Mouse (Mus musculus): ENCODE measurements around the gene Ankrd9.

Ankrd9 gene

DNA sequence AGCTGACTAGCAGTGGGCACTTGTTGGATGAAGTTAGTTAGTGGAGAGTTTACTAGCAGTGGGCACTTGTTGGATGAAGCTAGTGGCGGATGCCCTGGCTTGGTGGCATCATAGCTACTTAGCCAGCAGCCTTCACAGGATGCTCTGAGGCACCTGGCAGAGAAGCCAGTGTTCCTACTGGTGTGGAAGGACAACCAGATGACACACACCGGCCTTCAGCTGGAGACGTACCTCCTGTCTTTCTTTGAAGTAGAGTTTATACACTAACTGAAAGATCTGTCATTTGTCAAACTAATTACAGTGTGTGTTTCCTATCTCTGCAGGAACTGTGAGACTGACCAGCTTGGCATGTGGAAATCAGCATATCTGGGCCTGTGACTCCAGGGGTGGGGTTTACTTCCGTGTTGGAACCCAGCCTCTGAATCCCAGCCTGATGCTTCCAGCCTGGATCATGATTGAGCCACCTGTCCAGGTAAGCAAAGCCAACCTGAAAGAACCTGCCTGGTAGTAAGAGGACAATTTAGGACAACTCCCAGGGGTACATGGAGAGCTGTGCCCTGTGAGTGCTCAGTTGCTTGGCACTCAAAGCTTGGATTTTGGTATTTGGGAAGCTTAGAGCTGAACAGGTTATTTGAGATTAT lies 24.4 kb downstream of the Ankrd9 start:
- DNase-seq (ENCODE audit: low spot score): no peak

DNA sequence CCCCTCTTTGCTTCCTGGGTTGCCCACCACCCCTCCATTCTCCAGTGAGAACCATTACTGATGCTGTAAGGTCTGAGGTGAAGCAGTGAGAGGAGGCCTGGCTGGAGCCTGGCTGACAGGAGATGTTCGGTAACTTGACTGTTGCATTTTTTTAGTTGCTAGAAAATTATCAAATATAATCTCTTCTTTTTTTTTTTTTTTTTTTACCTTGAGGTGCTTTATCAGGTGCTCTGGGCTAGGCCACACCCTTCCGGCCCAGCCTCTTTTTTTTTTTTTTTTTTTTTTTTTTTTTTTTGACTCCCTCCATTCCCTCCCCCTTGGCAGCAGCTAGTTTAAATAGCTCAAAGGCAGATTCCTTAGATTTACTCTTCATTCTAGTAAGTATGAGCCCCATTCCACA lies 24.9 kb downstream of the Ankrd9 start:
- no peak for DNase-seq (ENCODE audit: low spot score)

DNA sequence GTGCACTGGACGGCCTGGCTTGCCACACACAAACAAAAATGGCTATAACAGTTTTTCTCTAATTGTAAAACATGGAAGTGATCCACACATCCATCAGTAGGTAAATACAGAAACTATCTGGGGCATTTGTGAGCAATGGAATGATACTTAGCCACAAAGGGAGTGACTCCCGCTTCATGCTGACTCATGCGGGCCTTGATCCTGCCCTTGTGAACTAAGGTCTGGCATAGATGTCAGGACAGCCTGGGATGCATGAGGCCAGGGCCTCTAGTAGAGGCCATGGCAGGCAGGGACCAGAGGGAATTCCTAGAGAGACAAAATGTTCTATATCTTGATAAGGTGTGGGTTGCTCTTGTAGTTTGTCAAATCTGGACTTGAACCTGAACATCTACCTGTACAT lies 25.4 kb downstream of the Ankrd9 start:
- DNase-seq (ENCODE audit: low spot score): no peak

DNA sequence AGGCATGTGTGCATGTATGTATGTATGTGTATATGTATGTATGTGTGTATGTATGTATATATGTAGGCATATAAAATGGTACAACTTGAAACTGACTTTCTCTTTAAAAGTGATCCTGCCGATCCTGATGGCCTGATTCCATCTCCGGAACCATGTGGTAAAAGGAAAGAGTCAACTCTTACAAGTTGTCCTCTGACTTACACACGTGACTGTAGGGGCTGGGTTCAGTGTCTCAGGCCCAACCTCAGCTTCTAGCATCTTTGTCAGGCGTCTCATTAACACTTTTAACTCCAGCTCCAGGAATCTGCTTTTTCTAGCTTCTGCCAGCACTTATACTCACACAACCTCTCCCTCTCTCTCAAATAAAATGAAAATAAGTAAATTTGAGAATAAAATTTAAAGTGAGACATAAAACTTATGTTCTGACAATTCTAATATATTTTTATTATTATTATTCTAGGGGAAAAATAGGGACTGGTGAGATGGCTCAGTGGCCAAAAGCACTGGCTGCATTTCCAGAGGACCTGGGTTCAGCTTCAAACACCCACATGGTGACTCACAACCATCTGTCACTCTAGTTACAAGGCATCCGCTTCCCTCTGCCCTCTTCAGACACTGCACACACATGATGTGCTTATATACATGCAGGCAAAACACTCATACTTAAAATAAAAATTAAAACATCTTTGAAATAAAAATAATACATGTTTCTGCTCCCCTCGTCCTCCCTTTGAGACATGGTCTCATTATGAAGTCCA lies 26.0 kb downstream of the Ankrd9 start:
- no peak for DNase-seq (ENCODE audit: low spot score)

DNA sequence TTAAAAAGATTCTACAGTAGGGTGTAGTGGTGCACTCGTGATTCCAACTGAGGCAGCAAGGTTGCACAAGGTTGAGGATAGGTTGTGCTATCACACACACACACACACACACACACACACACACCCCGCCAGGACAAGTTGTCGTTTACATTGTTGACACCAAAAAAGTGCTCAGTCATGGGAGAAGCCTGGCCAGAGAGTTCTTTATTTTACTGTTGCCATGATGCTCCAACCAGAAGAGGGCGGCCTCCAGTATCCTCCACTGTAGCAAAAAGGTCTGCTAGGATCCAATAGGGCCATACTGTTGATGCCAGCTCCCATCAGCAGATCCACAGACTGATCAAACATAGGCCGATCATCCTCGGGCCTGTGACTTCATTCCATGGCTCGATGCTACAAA lies 27.6 kb downstream of the Ankrd9 start:
- DNase-seq (ENCODE audit: low spot score): no peak

DNA sequence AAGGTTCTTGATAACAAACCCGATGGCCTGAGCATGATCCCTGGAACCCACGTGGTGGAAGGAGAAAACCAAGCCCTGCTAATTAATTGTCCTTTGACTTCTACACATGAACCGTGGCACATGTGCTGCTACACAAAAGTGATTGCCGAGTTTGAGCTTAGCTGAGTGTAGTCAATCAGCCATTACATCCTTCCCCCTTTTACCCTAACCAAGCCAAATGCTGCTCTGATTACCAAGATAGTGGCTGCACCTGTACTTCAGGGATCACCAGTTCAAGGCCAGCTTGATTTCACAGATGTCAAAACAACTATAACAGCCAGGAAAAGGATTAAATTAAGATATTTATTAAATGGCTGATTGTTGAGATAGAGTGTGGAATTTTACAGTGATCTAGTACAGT lies 28.7 kb downstream of the Ankrd9 start:
- DNase-seq (ENCODE audit: low spot score): no peak

DNA sequence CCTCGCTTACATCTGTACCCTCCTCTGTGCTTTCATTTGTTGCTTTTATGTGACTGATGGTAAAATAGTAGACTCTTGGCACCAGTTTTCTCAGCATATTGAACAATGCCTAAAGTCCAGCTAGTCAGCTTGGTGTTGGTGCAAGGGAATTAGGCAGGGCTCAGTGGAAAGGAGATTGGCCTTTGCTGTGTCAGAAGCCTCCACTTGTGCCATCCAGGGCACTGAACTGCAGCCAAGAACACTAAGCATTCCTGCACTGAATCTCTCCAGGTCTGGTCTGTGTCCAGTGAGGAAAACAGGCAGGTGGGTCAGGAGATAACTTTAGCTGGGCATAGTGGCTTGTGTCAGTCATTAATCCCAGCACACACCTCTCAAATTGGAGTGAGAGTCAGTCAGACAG lies 29.4 kb downstream of the Ankrd9 start:
- no peak for DNase-seq (ENCODE audit: low spot score)

DNA sequence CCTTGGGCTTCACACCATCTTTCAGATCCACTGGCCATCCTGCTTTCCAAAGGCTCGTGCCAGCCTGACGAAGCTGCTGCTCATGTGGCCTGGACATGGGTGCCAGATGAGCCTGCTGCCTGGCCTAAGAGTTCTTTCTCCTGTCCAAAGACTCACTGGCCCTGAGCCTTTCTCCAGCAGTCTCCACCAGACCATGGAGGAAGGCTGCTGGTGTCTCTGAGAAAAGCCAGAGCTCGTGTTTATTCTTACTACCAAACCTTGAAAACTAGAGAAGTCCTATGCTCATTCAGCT lies 30.0 kb downstream of the Ankrd9 start:
- DNase-seq (ENCODE audit: low spot score): no peak

DNA sequence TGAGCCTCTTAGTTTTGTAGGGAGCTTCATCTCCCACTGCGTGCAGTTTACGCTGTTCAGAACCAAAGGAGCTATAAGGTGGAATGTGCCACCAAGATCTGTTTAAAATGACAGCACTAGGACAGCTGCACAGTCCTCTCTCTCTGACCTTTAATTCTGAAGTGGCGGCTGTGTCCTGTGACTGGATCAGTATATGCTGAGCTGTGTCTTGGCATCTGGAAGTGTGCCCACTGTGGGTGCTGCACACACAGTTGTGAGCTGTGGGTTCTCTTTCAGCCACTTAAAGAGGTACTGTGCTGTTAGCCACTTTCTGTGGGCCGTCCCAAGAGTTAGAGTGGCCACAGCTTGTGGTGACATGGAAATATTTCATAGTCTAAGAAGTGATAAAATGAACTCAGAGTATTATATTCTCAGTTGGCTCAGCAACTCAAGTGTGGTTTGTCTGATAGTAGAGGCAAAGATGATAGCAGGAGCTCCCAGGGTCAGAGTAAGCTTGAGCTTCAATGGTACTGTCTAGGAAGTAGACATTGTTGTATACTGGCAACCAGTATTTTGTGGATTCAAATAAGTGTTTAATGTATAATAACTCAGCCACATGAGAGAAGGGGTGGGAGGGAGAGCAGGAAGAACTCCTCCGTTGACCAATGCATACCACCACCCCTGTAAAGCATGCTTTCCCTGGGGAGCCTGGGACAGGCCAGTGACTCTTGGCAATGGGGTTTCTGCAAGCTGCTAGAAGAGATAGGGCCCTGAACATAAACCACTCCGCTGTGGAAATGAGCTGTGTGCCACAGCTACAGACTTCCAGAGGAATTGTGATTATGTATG lies 30.5 kb downstream of the Ankrd9 start:
- no peak for DNase-seq (ENCODE audit: low spot score)

DNA sequence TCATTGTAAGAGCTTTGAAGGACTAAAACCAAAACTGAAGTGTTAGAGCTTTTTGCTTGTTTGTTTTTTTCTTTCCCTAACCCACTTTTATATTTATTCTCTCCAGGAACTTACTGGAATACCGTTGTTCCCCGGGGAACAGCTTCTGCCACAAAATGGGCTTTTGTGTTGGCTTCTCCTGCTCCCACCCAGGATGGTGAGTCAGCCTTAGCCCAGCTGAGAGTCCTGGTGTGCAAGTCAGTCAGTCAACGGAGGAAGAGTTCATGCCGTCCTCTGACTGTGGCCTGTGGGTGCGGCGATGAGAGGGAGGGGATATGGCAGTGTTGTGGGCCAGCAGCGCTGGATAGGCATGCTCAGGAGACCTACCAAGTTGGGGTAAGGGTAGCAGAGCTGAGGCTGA lies 32.6 kb downstream of the Ankrd9 start:
- DNase-seq (ENCODE audit: low spot score): no peak

DNA sequence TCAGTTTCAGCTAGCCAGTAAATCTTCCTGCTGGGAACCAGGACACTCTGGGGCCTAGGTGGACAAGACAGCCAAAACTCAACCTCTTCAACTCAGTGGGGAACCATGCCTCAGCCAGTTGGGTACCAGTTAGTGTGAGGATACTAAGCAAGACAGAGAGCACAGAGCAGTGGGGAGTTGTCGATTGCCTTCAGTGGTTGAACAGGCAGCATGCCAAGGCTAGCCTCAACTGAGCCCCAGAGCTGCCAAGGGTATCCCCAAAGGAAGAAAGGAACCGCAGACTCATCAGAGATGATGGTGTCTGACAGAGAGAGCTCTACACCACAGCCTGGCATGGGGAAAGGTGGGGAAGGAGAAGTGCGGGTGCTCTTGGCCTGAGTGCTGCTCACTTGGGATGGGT lies 38.0 kb downstream of the Ankrd9 start:
- no peak for DNase-seq (ENCODE audit: low spot score)

DNA sequence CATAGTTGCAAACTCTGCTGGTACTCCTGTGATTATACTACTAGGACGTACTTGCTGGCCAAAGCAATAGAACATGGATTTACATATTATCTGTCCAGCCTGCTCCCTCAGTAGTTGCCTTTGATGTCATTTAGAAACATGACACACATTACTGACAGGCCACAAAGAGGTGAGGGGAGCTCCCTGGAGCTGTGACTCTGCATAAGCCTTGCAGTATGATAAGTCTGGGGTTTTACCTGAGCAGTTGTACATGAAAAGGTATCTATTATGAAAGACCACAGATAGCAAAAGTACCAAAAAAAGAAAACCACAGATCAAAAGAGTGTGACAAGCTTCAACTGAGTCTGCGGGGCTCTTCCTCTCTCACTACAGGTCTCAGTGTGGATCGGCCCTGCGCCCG lies 39.5 kb downstream of the Ankrd9 start:
- DNase-seq (ENCODE audit: low spot score): no peak

DNA sequence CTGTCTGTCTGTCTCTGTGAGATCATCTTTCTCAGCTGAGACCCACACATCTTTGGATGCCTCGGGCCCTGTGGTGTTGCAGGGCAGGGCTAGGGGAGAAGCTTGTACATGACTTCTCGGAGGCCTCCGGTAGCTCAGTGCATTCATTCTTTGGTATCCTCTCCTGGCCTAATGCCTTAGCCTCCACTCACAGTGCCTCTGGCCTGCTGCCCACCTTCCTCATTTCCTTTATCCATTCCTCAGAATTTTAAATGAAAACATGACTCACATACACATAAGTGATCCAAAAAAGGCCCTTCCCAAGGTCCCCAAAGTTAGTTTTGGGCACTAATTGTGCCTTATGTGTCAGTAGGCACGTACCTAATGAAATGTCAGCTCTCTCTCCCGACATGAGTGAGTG lies 41.3 kb downstream of the Ankrd9 start:
- no peak for DNase-seq (ENCODE audit: low spot score)

DNA sequence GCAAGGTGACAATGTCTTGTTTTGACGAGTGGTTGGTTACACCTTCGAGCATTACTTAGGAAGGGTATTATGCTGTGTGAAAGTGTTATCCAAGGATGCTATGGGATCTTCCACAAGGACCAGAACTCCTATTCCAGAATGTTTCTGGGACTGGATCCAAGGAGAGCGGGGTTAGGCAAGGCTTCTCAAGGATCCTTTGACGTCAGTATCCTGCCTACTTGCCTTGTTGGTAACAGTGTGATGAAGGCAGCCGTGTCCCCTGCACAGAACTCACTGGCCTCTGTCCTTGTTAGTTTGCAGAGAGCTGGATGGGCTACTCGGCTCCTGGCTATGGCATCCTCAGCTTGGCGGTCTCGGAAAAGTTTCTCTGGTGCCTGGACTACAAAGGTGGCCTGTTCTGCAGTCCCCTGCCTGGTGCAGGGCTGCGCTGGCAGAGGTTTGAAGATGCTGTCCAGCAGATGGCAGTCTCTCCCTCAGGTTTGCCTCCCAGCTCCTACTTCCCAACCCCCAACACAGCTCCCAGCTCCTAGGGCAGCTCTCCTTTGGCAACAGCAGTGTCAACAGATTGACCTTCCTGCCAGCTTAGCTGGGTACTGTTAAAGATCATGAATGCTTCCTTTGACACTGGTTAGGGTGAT lies 42.7 kb downstream of the Ankrd9 start:
- DNase-seq (ENCODE audit: low spot score): peak; percentile 38

DNA sequence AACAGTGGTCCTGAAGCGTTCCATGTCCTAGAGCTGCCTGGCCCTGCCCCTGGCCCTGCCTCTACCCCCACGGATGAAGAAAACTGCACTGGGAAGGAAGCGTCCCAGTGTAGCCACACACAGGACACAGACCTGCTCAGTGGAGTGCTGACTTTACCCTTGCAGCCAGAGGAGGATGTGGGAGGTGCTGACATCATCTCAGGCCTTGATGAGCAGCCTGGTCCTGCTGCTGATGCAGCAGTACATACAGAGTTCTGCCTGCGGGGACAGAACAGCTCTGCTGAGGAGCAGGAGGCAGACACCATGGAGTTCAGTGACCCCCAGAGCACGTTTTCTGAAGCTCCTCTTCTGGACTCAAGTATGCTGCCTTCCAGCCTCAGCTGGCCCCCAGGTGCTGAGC lies 46.0 kb downstream of the Ankrd9 start:
- DNase-seq (ENCODE audit: low spot score): no peak

Data from urinary bladder, postnatal 10 days (tissue).